Mouse (Mus musculus) limb, embryonic 14.5 days (tissue): Measurements from ENCODE around the gene Sema3b. TPM values are rescaled to one million over a fixed set of nuclear protein-coding genes. Genes with fewer than 3 reads are reported as not detected.
A peak's percentile ranks its signal among the peaks of the same experiment; 100 is the strongest.

Experiments used
- ATAC-seq: fragments of 200-750 bp; cut with Nextera tagmentation; 2 replicates; pipeline ENCODE4 v1.8.0; 2017; ENCODE audit warnings: low read depth, moderate number of reproducible peaks, moderate TSS enrichment; ENCODE audit not compliant: low FRiP score
- DNase-seq: peaks from one replicate; pipeline ENCODE4 v3.0.0-alpha.2; 2015; ENCODE audit warnings: low spot score
- H3K27ac ChIP-seq: fragments of 300-500 bp; sonication (generic); replicated peaks from 2 replicates; pipeline ENCODE4 v1.5.1; 2014; ENCODE audit warnings: low read depth, mild to moderate bottlenecking, low read length, moderate library complexity, mixed read lengths
- H3K27me3 ChIP-seq: fragments of 300-500 bp; sonication (generic); 2 replicates; pipeline ENCODE4 v1.6.1; 2014; ENCODE audit warnings: low read length, mixed read lengths; ENCODE audit not compliant: control insufficient read depth, insufficient read depth
- H3K36me3 ChIP-seq: fragments of 300-500 bp; sonication (generic); 2 replicates; pipeline ENCODE4 v1.6.1; 2014; ENCODE audit warnings: mild to moderate bottlenecking, low read length, moderate library complexity, mixed read lengths; ENCODE audit not compliant: control insufficient read depth, insufficient read depth
- H3K4me1 ChIP-seq: fragments of 300-500 bp; sonication (generic); 2 replicates; pipeline ENCODE4 v1.6.1; 2014; ENCODE audit warnings: antibody characterized with exemption, low read length, mixed read lengths; ENCODE audit not compliant: control insufficient read depth, insufficient read depth
- H3K4me2 ChIP-seq: fragments of 300-500 bp; sonication (generic); replicated peaks from 2 replicates; pipeline ENCODE4 v1.6.1; 2014; ENCODE audit warnings: low read depth, mild to moderate bottlenecking, low read length, moderate library complexity; ENCODE audit not compliant: severe bottlenecking
- H3K4me3 ChIP-seq: fragments of 300-500 bp; sonication (generic); replicated peaks from 2 replicates; pipeline ENCODE4 v1.5.1; 2014; ENCODE audit warnings: low read length
- H3K9ac ChIP-seq: fragments of 300-500 bp; sonication (generic); 2 replicates; pipeline ENCODE4 v1.6.1; 2014; ENCODE audit warnings: mild to moderate bottlenecking, low read depth, low read length, moderate library complexity; ENCODE audit not compliant: severe bottlenecking
- H3K9me3 ChIP-seq: fragments of 300-500 bp; sonication (generic); 2 replicates; pipeline ENCODE4 v1.6.1; 2016; ENCODE audit warnings: low read length; ENCODE audit not compliant: control insufficient read depth
- POLR2A ChIP-seq: fragments of 200-500 bp; IDR thresholded peaks from 2 replicates; pipeline ENCODE4 v1.8.0; 2012; ENCODE audit warnings: inconsistent platforms, mild to moderate bottlenecking, moderate library complexity, borderline replicate concordance; ENCODE audit not compliant: insufficient read depth, insufficient read length; ENCODE audit errors: extremely low read depth
- WGBS: fragments of 180-500 bp; shearing (Covaris S2); extraction: QIAGEN DNeasy Blood & Tissue Kit; methylation state at CpG from one replicate; pipeline ENCODE4 v1.1.7; 2014; 5-methylcytosine and 5-hydroxymethylcytosine counted together
- polyA plus RNA-seq, 2 experiments: library from polyadenylated mRNA; depleted of rRNA in 1 of 2; stranded (reverse) in 1 of 2; unstranded in 1 of 2; fragments of >200 nt; fragmentation: Nextera tagmentation in 1 of 2; extraction: Ambion mirVana in 1 of 2; gene quantifications; 2 replicates each; pipeline versions ENCODE4 v1.2.1 to v1.2.3; 2012 to 2014

Gene Sema3b
- polyA plus RNA-seq, 2 experiments, result 11.2 to 23.7 TPM

GRCm38 (mm10) chr9:107551890-107552355 lies 57.1 kb downstream of the Sema3b start:
- Histone ChIP-seq H3K9me3 (no peaks in the 10 kb centered on the region), H3K36me3 (peaks cover 10% of the 10 kb centered on the region), H3K4me2 (peak overlapping the region; percentile 98), H3K4me1 (peaks cover 52% of the 10 kb centered on the region), H3K27ac (peak overlapping the region; percentile 85), H3K4me3 (peak overlapping the region; percentile 85), H3K27me3 (no peaks in the 10 kb centered on the region), H3K9ac (peak overlapping the region; percentile 69)
- ATAC-seq (no peak), DNase-seq (peak; percentile 64)
- 7% methylated on average over 8 of the region's 8 CpGs for WGBS
- TF ChIP-seq POLR2A, result no peak

- peak within 1 kb of the TSS; percentile 98 for H3K4me2 ChIP-seq
- DNase-seq, result peak; percentile 83
- H3K27me3 ChIP-seq, result no peaks in the 10 kb centered on the region
- WGBS, result under 1% methylated on average over 55 of the region's 63 CpGs
- peaks cover 52% of the 10 kb centered on the region for H3K4me1 ChIP-seq
- H3K27ac ChIP-seq, result peak within 1 kb of the TSS; percentile 85
- no peaks in the 10 kb centered on the region for H3K9me3 ChIP-seq
- peak; percentile 58 for ATAC-seq
- peak within 1 kb of the TSS; percentile 85 for H3K4me3 ChIP-seq
- TF ChIP-seq POLR2A, result peak; percentile 52; the same call in 1 of the 2 replicates
- H3K36me3 ChIP-seq, result peaks cover 4% of the 10 kb centered on the region; the same call in 1 of the 2 replicates
- H3K9ac ChIP-seq, result peak within 1 kb of the TSS; percentile 69
These were observed 57.7 kb downstream of the Sema3b start, which contains the start of gene Rassf1 for GRCm38 (mm10) chr9:107551117-107551889. Gene Rassf1, plus strand, starts transcription at chr9:107551555.

- ATAC-seq (no peak), DNase-seq (no peak)
- Histone ChIP-seq H3K4me2 (peak overlapping the region; percentile 98), H3K9me3 (no peaks in the 10 kb centered on the region), H3K4me3 (peak overlapping the region; percentile 85), H3K27me3 (no peaks in the 10 kb centered on the region), H3K36me3 (no peaks in the 10 kb centered on the region), H3K9ac (peak overlapping the region; percentile 69), H3K4me1 (peaks cover 48% of the 10 kb centered on the region), H3K27ac (peak overlapping the region; percentile 85)
- no peak for TF ChIP-seq POLR2A
- 27% methylated on average over 23 of the region's 23 CpGs for WGBS
These were observed 58.4 kb downstream of the Sema3b start for GRCm38 (mm10) chr9:107550491-107551116.

GRCm38 (mm10) chr9:107549297-107550074 lies 59.5 kb downstream of the Sema3b start:
- H3K4me1 ChIP-seq, result peaks cover 47% of the 10 kb centered on the region
- H3K27me3 ChIP-seq, result no peaks in the 10 kb centered on the region
- no peaks in the 10 kb centered on the region for H3K9me3 ChIP-seq
- ATAC-seq (no peak), DNase-seq (no peak)
- no peak overlapping the region for H3K4me2 ChIP-seq
- H3K36me3 ChIP-seq, result peaks cover 9% of the 10 kb centered on the region
- WGBS, result 74% methylated on average over 20 of the region's 20 CpGs
- no peak overlapping the region for H3K9ac ChIP-seq
- TF ChIP-seq POLR2A, result no peak
- no peak overlapping the region for H3K4me3 ChIP-seq
- no peak overlapping the region for H3K27ac ChIP-seq

GRCm38 (mm10) chr9:107548820-107549219 lies 60.2 kb downstream of the Sema3b start:
- Histone ChIP-seq H3K9me3 (no peaks in the 10 kb centered on the region), H3K4me3 (no peak overlapping the region), H3K27ac (no peak overlapping the region), H3K4me1 (peaks cover 46% of the 10 kb centered on the region), H3K4me2 (no peak overlapping the region), H3K36me3 (peaks cover 15% of the 10 kb centered on the region), H3K9ac (no peak overlapping the region), H3K27me3 (no peaks in the 10 kb centered on the region)
- DNase-seq, result no peak
- no peak for ATAC-seq
- WGBS, result 88% methylated on average over 10 of the region's 10 CpGs
- no peak for TF ChIP-seq POLR2A
